Mouse (Mus musculus): Measurements from ENCODE around the gene Map7d2.
"Not testable (repeated sequence)": the region's sequence is repeated elsewhere in the genome, so short reads cannot be mapped to it uniquely, and the experiment has no call there.

Gene Map7d2

GRCm38 (mm10) chrX:159414130-159414828 is at the start of gene Map7d2:
Map7d2 (plus strand) TSS chrX:159414572.
- peak; percentile 44 to 49 for DNase-seq (ENCODE audit: low spot score in 2 of 2)

GRCm38 (mm10) chrX:159371831-159372752 is 42.3 kb upstream of the Map7d2 start, which contains the start of gene Eif1ax:
Eif1ax (plus strand) TSS chrX:159372178.
- peak; percentile 46 to 48 for DNase-seq (ENCODE audit: low spot score in 2 of 2)

- no peak for DNase-seq (ENCODE audit: low spot score in 2 of 2)
Measured at GRCm38 (mm10) chrX:159372753-159373144, 41.6 kb upstream of the Map7d2 start.

GRCm38 (mm10) chrX:159387105-159387504 is 27.3 kb upstream of the Map7d2 start:
- DNase-seq (ENCODE audit: low spot score in 2 of 2), result no peak

GRCm38 (mm10) chrX:159388953-159389352 is 25.4 kb upstream of the Map7d2 start:
- no peak for DNase-seq (ENCODE audit: low spot score in 2 of 2)

- no peak for DNase-seq (ENCODE audit: low spot score in 2 of 2)
Measured at GRCm38 (mm10) chrX:159390347-159390962, 23.9 kb upstream of the Map7d2 start.

- no peak for DNase-seq (ENCODE audit: low spot score in 2 of 2)
Measured at GRCm38 (mm10) chrX:159391239-159391638, 23.1 kb upstream of the Map7d2 start.

GRCm38 (mm10) chrX:159409253-159409652 is 5.1 kb upstream of the Map7d2 start:
- DNase-seq (ENCODE audit: low spot score in 2 of 2), result peak in 1 of 2 experiments; percentile 13

GRCm38 (mm10) chrX:159414829-159415673 is 679 bp downstream of the Map7d2 start:
- DNase-seq (ENCODE audit: low spot score in 2 of 2), result peak; percentile 11 to 14

- not testable (repeated sequence) for DNase-seq (ENCODE audit: low spot score in 2 of 2)
Measured at GRCm38 (mm10) chrX:159430507-159430906, 16.1 kb downstream of the Map7d2 start.

GRCm38 (mm10) chrX:159442128-159442527 is 27.8 kb downstream of the Map7d2 start:
- peak; percentile 6 to 16 for DNase-seq (ENCODE audit: low spot score in 2 of 2)

- no peak for DNase-seq (ENCODE audit: low spot score in 2 of 2)
Measured at GRCm38 (mm10) chrX:159447133-159447532, 32.8 kb downstream of the Map7d2 start.

GRCm38 (mm10) chrX:159459006-159459654 is 44.8 kb downstream of the Map7d2 start:
- no peak for DNase-seq (ENCODE audit: low spot score in 2 of 2)

GRCm38 (mm10) chrX:159474799-159475198 is 60.4 kb downstream of the Map7d2 start:
- no peak for DNase-seq (ENCODE audit: low spot score in 2 of 2)

- not testable (repeated sequence) for DNase-seq (ENCODE audit: low spot score in 2 of 2)
Measured at GRCm38 (mm10) chrX:159478243-159478940, 64.0 kb downstream of the Map7d2 start.

GRCm38 (mm10) chrX:159484247-159484646 is 69.9 kb downstream of the Map7d2 start:
- no peak for DNase-seq (ENCODE audit: low spot score in 2 of 2)

GRCm38 (mm10) chrX:159503181-159503580 is 88.8 kb downstream of the Map7d2 start:
- no peak for DNase-seq (ENCODE audit: low spot score in 2 of 2)

- no peak for DNase-seq (ENCODE audit: low spot score in 2 of 2)
Measured at GRCm38 (mm10) chrX:159508331-159509036, 94.1 kb downstream of the Map7d2 start.

GRCm38 (mm10) chrX:159509042-159509441 is 94.7 kb downstream of the Map7d2 start:
- DNase-seq (ENCODE audit: low spot score in 2 of 2), result no peak

Data from right cerebral cortex, adult 2 months (tissue).